In the genomic region with DNA sequence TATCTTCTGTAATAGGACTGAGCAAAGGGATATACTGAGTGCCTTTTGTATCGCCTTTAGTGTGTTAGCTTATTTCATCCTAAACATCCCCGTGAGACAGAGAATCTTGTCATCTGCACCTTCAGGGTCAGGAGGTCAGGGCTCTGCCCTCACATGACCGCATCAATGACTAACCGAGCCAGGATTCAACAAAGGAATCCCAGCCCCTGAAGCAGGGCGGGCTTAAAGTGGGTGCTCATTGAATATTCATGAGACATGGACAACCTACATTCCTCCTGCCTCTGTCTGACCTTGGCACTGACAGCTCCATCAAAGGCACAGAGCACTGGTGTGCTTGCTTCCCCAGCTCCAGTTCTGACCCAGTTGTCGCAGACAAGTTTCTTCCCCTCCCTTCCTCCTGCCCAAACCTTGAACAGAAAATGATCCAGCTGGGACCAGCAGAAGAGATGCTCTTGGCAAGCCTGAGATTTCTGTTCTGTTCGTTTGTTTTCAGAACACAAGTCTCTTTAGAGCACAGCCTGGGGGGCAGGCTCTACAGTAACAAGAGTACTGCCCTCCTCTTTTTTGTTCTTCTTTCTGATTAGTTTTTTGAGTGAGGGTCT, we compare ENCODE assay signal across 10 mouse cellular contexts.
DNase-seq lines count a peak whose midpoint lies in the region; ATAC-seq and TF ChIP-seq lines count a peak whose summit lies in the region.
"Had no signal": no experiment of that assay in that cellular context is flagged by ENCODE, and none has a peak within 500 bp of the region (broad histone marks: within the 10 kb centered on the region; RNA-seq: fewer than 3 reads in every experiment).

No protein-coding gene starts in this region.

- DNase-seq in cerebellum, adult 9-11 months, result no peak
- DNase-seq in lung, embryonic 14.5 days, result peak; percentile 66
- DNase-seq in lung, postnatal 4 days, result no peak
- DNase-seq in embryo, embryonic 10 days (ENCODE audit: low spot score), result peak; percentile 78
- DNase-seq in layer of hippocampus, postnatal 10 days (ENCODE audit: low spot score in 2 of 2), result no peak
- no peak for DNase-seq in stomach, postnatal 0 days (ENCODE audit: low spot score)
- DNase-seq: B cell, adult 2 months; heart, postnatal 36 days had no signal

- no peak overlapping the region for H3K4me2 ChIP-seq in lung, embryonic 14.5 days
- no peak overlapping the region for H3K4me2 ChIP-seq in midbrain, embryonic 15.5 days
- H3K4me2 ChIP-seq in stomach, postnatal 0 days (replicated peaks; ENCODE audit: low read depth), result no peak overlapping the region

- H3K9ac ChIP-seq in lung, embryonic 14.5 days, result no peak overlapping the region
- H3K9ac ChIP-seq in midbrain, embryonic 15.5 days, result no peak overlapping the region
- H3K9ac ChIP-seq in stomach, postnatal 0 days (ENCODE audit: low read length), result no peak overlapping the region

- no peaks in the 10 kb centered on the region for H3K9me3 ChIP-seq in lung, embryonic 14.5 days (ENCODE audit: low read depth, low read length)
- H3K9me3 ChIP-seq in midbrain, embryonic 15.5 days, result no peaks in the 10 kb centered on the region
- H3K9me3 ChIP-seq in stomach, postnatal 0 days (ENCODE audit: control insufficient read depth, low read length), result no peaks in the 10 kb centered on the region

- no peak overlapping the region for H3K27ac ChIP-seq in lung, embryonic 14.5 days (ENCODE audit: low read depth)
- H3K27ac ChIP-seq in midbrain, embryonic 15.5 days, result no peak overlapping the region
- H3K27ac ChIP-seq in stomach, postnatal 0 days (replicated peaks), result no peak overlapping the region

- 0 out of 2 replicates have a peak, but pooled peaks have one; percentile 49 for ATAC-seq in cerebellum, adult (ENCODE audit: insufficient number of reproducible peaks, low FRiP score, low TSS enrichment)
- peak; percentile 40 for ATAC-seq in lung, embryonic 14.5 days (ENCODE audit: insufficient read depth)
- 0 out of 2 replicates have a peak, but pooled peaks have one; percentile 23 for ATAC-seq in midbrain, embryonic 15.5 days (replicated peaks)
- ATAC-seq in stomach, postnatal 0 days (ENCODE audit: low FRiP score, low TSS enrichment), result no peak

- H3K4me3 ChIP-seq in lung, embryonic 14.5 days (ENCODE audit: low read depth, low read length), result no peak overlapping the region
- no peak overlapping the region for H3K4me3 ChIP-seq in midbrain, embryonic 15.5 days
- H3K4me3 ChIP-seq in stomach, postnatal 0 days (ENCODE audit: low read depth, low read length), result no peak overlapping the region

- no peaks in the 10 kb centered on the region for H3K27me3 ChIP-seq in lung, embryonic 14.5 days (ENCODE audit: insufficient read depth, low read length)
- no peaks in the 10 kb centered on the region for H3K27me3 ChIP-seq in midbrain, embryonic 15.5 days (replicated peaks)
- no peaks in the 10 kb centered on the region for H3K27me3 ChIP-seq in stomach, postnatal 0 days (ENCODE audit: control insufficient read depth, insufficient read depth, low read length)

- 14% methylated on average over 7 of the region's 7 CpGs for WGBS in lung, embryonic 14.5 days
- 5% methylated on average over 7 of the region's 7 CpGs for WGBS in midbrain, embryonic 15.5 days
- WGBS in stomach, postnatal 0 days, result 30% methylated on average over 7 of the region's 7 CpGs

- TF ChIP-seq CTCF in lung, embryonic 14.5 days (IDR thresholded peaks at IDR 0.05; ENCODE audit: low read depth), result no peak
- TF ChIP-seq CTCF in stomach, postnatal 0 days (IDR thresholded peaks at IDR 0.05; ENCODE audit: low read depth), result no peak

- no peaks in the 10 kb centered on the region for H3K36me3 ChIP-seq in lung, embryonic 14.5 days (ENCODE audit: insufficient read depth)
- H3K36me3 ChIP-seq in midbrain, embryonic 15.5 days (replicated peaks), result no peaks in the 10 kb centered on the region
- no peaks in the 10 kb centered on the region for H3K36me3 ChIP-seq in stomach, postnatal 0 days (ENCODE audit: control insufficient read depth, insufficient read depth, low read length)

- no peak for TF ChIP-seq EP300 in stomach, postnatal 0 days (optimal IDR thresholded peaks at IDR 0.05)

- H3K4me1 ChIP-seq in lung, embryonic 14.5 days (ENCODE audit: insufficient read depth), result no peaks in the 10 kb centered on the region
- H3K4me1 ChIP-seq in midbrain, embryonic 15.5 days, result peaks cover 19% of the 10 kb centered on the region
- H3K4me1 ChIP-seq in stomach, postnatal 0 days (replicated peaks; ENCODE audit: control insufficient read depth, insufficient read depth), result no peaks in the 10 kb centered on the region

Comparison
In these comparisons a context has a peak if more than half of its experiments do, and no peak if none do; other contexts are left out.
1. DNase-seq: peak in lung, embryonic 14.5 days (single experiment) and embryo, embryonic 10 days (single experiment); none in cerebellum, adult 9-11 months (single experiment), lung, postnatal 4 days (0 of 2), layer of hippocampus, postnatal 10 days (0 of 2) and stomach, postnatal 0 days (single experiment).